Comparison of ENCODE assay signal across 13 mouse cellular contexts in the genomic region with DNA sequence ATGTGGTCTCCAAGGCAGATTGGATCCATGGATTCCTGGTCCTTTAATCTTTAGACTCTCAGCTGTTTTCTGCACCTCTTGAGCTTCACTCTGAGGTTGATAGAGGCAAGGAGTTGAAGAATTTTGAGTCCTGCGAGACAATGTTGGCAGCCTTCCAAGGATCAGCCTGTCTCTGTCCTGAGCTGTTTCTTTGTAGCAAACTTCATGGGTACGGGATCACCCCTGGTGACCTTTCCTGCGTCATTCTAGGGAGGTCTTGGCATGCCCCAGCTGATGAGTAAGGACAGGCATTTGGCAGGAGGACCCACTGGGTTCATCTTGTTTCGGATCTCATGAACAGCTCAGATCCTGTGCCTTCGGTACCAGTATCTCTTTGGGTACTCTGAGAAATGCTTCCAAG. TPM values are rescaled to one million over a fixed set of nuclear protein-coding genes. Genes with fewer than 3 reads are reported as not detected.
DNase-seq lines count a peak whose midpoint lies in the region.
"Had no signal": no experiment of that assay in that cellular context is flagged by ENCODE, and none has a peak within 500 bp of the region (broad histone marks: within the 10 kb centered on the region; RNA-seq: fewer than 3 reads in every experiment).

No protein-coding gene starts in this region.

- H3K4me3 ChIP-seq in limb, embryonic 10.5 days, result no peak overlapping the region
- H3K4me3 ChIP-seq: embryonic facial prominence, embryonic 12.5 days; midbrain, embryonic 12.5 days had no signal

- H3K4me1 ChIP-seq in limb, embryonic 10.5 days, result peaks cover 16% of the 10 kb centered on the region

- peak; percentile 35 to 44 for DNase-seq in cerebellum, postnatal 10 days
- no peak for DNase-seq in cerebellum, adult 8-10 months
- peak; percentile 27 for DNase-seq in urinary bladder, postnatal 14 days (ENCODE audit: low spot score)
- DNase-seq in urinary bladder, postnatal 25 days (ENCODE audit: low spot score), result no peak
- DNase-seq in kidney, postnatal 10 days, result peak; percentile 76
- peak; percentile 83 for DNase-seq in testis, postnatal 14 days (ENCODE audit: low spot score)
- no peak for DNase-seq in limb, embryonic 10.5 days (ENCODE audit: low spot score)
- DNase-seq in spleen, adult 18-20 months, result no peak
- DNase-seq: cerebellum, adult 18-20 months; thymus, postnatal 4 days had no signal

- peaks cover 65% of the 10 kb centered on the region for H3K36me3 ChIP-seq in limb, embryonic 10.5 days

- H3K9me3 ChIP-seq in limb, embryonic 10.5 days (replicated peaks), result no peaks in the 10 kb centered on the region
- H3K9me3 ChIP-seq: embryonic facial prominence, embryonic 12.5 days; midbrain, embryonic 12.5 days had no signal

- H3K27me3 ChIP-seq in limb, embryonic 10.5 days (ENCODE audit: low read depth, poor library complexity, severe bottlenecking), result no peaks in the 10 kb centered on the region
- H3K27me3 ChIP-seq: embryonic facial prominence, embryonic 12.5 days; midbrain, embryonic 12.5 days had no signal

- WGBS in limb, embryonic 10.5 days, result 93% methylated on average over 5 of the region's 5 CpGs

- H3K27ac ChIP-seq in limb, embryonic 10.5 days, result no peak overlapping the region
- H3K27ac ChIP-seq: embryonic facial prominence, embryonic 12.5 days; liver, embryonic 14.5 days; midbrain, embryonic 12.5 days had no signal

RNA-seq across cellular contexts. Expression of a gene that starts 22.9 kb away (rescaled TPM):
- polyA plus RNA-seq in limb, embryonic 10.5 days (2016; fragmentation: Nextera tagmentation; extraction: Ambion mirVana), result 9.8 and 10.3 TPM in 2 replicates

Comparison
In these comparisons a context has a peak if more than half of its experiments do, and no peak if none do; other contexts are left out.
1. DNase-seq: peak in cerebellum, postnatal 10 days (2 of 2), urinary bladder, postnatal 14 days (single experiment), kidney, postnatal 10 days (single experiment) and testis, postnatal 14 days (single experiment); none in cerebellum, adult 8-10 months (single experiment), urinary bladder, postnatal 25 days (single experiment), limb, embryonic 10.5 days (single experiment) and spleen, adult 18-20 months (0 of 2).